Mouse (Mus musculus) CH12.LX (cell line): ENCODE results near the gene Golga3. TPM values are rescaled to one million over a fixed set of nuclear protein-coding genes. Genes with fewer than 3 reads are reported as not detected.
A peak's percentile ranks its signal among the peaks of the same experiment; 100 is the strongest.

Source experiments
- DNase-seq: peaks from one replicate; pipeline ENCODE4 v3.0.0-alpha.2; 2013; ENCODE audit errors: extremely low read depth
- H3K27ac ChIP-seq: 2 replicates; pipeline ENCODE4 v1.5.1; 2012; ENCODE audit warnings: low read depth, mild to moderate bottlenecking, control low read depth, moderate library complexity; ENCODE audit not compliant: insufficient read depth
- H3K27me3 ChIP-seq: replicated peaks from 2 replicates; pipeline ENCODE3; 2012; ENCODE audit warnings: inconsistent platforms
- H3K36me3 ChIP-seq, 2 experiments: replicated peaks in 1 of 2; 2 replicates each; pipeline versions ENCODE3 to v1.6.1; 2012; ENCODE audit warnings: inconsistent platforms in 1 of 2, low read length in 1 of 2, mild to moderate bottlenecking in 1 of 2, mixed read lengths in 1 of 2, moderate library complexity in 1 of 2; ENCODE audit not compliant: control insufficient read depth in 1 of 2, insufficient read depth in 1 of 2
- H3K4me1 ChIP-seq, 2 experiments: 2 replicates each; pipeline ENCODE4 v1.6.1; 2012; ENCODE audit warnings: inconsistent platforms in 1 of 2, moderate library complexity in 1 of 2; ENCODE audit not compliant: insufficient read depth in 2 of 2, control insufficient read depth in 1 of 2
- H3K4me2 ChIP-seq: 2 replicates; pipeline ENCODE4 v1.6.1; 2012; ENCODE audit warnings: low read depth, mild to moderate bottlenecking, control low read depth; ENCODE audit not compliant: poor library complexity, insufficient read depth, severe bottlenecking
- H3K4me3 ChIP-seq, 3 experiments: fragments of 150-350 bp in 1 of 3; sonication (generic) in 1 of 3; replicated peaks in 1 of 3; 2 replicates each; pipeline versions ENCODE3 to v1.5.1; 2011 to 2012; ENCODE audit warnings: low read depth in 2 of 3, low read length in 2 of 3, mild to moderate bottlenecking in 2 of 3, moderate library complexity in 2 of 3, control low read depth in 1 of 3, improper control_type of control experiment in 1 of 3, inconsistent platforms in 1 of 3, mixed read lengths in 1 of 3; ENCODE audit not compliant: poor library complexity in 1 of 3
- H3K79me2 ChIP-seq: replicated peaks from 2 replicates; pipeline ENCODE4 v1.6.1; 2012; ENCODE audit warnings: mild to moderate bottlenecking, moderate library complexity; ENCODE audit not compliant: control insufficient read depth, poor library complexity, insufficient read depth, severe bottlenecking; ENCODE audit errors: extremely low read depth
- H3K9ac ChIP-seq: 2 replicates; pipeline ENCODE4 v1.6.1; 2012; ENCODE audit warnings: low read depth, mild to moderate bottlenecking, control low read depth, moderate library complexity; ENCODE audit not compliant: insufficient read depth
- H3K9me3 ChIP-seq: replicated peaks from 2 replicates; pipeline ENCODE3; 2012; ENCODE audit warnings: low read length, inconsistent platforms, mixed read lengths
- CTCF ChIP-seq, 2 experiments: IDR thresholded peaks in 1 of 2; conservative IDR thresholded peaks in 1 of 2; 2 replicates each; pipeline ENCODE4 v1.5.1; 2011 to 2012; ENCODE audit warnings: low read depth in 2 of 2, low read length in 2 of 2, improper control_type of control experiment in 1 of 2, inconsistent platforms in 1 of 2, mild to moderate bottlenecking in 1 of 2, moderate library complexity in 1 of 2
- ELF1 ChIP-seq: IDR thresholded peaks from 2 replicates; pipeline ENCODE4 v1.6.1; 2014; ENCODE audit warnings: low read depth, mild to moderate bottlenecking, inconsistent platforms, low read length, improper control_type of control experiment
- EP300 ChIP-seq: IDR thresholded peaks from 2 replicates; pipeline ENCODE4 v1.6.1; 2011; ENCODE audit warnings: low read length, improper control_type of control experiment
- HCFC1 ChIP-seq: IDR thresholded peaks from 2 replicates; pipeline ENCODE4 v1.6.1; 2012; ENCODE audit warnings: low read depth, mild to moderate bottlenecking, inconsistent platforms, low read length, improper control_type of control experiment
- IRF4 ChIP-seq: IDR thresholded peaks from 2 replicates; pipeline ENCODE4 v1.6.1; 2014; ENCODE audit warnings: low read depth, mild to moderate bottlenecking, inconsistent platforms, low read length, improper control_type of control experiment
- JUN ChIP-seq: IDR thresholded peaks from 2 replicates; pipeline ENCODE4 v1.6.1; 2011; ENCODE audit warnings: low read depth, mild to moderate bottlenecking, low read length, improper control_type of control experiment, moderate library complexity; ENCODE audit not compliant: insufficient read depth
- KAT2A ChIP-seq: IDR thresholded peaks from 2 replicates; pipeline ENCODE4 v1.6.1; 2012; ENCODE audit warnings: low read length, improper control_type of control experiment, inconsistent platforms; ENCODE audit not compliant: insufficient replicate concordance
- MAZ ChIP-seq: IDR thresholded peaks from 2 replicates; pipeline ENCODE4 v1.6.1; 2012; ENCODE audit warnings: low read depth, mild to moderate bottlenecking, inconsistent platforms, low read length, improper control_type of control experiment, moderate library complexity
- MEF2A ChIP-seq: IDR thresholded peaks from 2 replicates; pipeline ENCODE4 v1.6.1; 2014; ENCODE audit warnings: low read depth, mild to moderate bottlenecking, inconsistent platforms, low read length, improper control_type of control experiment, borderline replicate concordance
- MXI1 ChIP-seq: IDR thresholded peaks from 2 replicates; pipeline ENCODE4 v1.6.1; 2011; ENCODE audit warnings: mild to moderate bottlenecking, low read depth, low read length, improper control_type of control experiment
- MYC ChIP-seq: IDR thresholded peaks from 2 replicates; pipeline ENCODE4 v1.6.1; 2011; ENCODE audit warnings: low read depth, mild to moderate bottlenecking, improper control_type of control experiment, low read length
- POLR2A ChIP-seq: IDR thresholded peaks from 2 replicates; pipeline ENCODE4 v1.6.1; 2011; ENCODE audit warnings: low read depth, mild to moderate bottlenecking, improper control_type of control experiment, low read length
- RAD21 ChIP-seq: IDR thresholded peaks from 2 replicates; pipeline ENCODE4 v1.6.1; 2011; ENCODE audit warnings: low read depth, mild to moderate bottlenecking, low read length, improper control_type of control experiment, moderate library complexity
- RCOR1 ChIP-seq: conservative IDR thresholded peaks from 2 replicates; pipeline ENCODE4 v1.6.1; 2012; ENCODE audit warnings: low read depth, mild to moderate bottlenecking, inconsistent platforms, low read length, improper control_type of control experiment
- SMC3 ChIP-seq: IDR thresholded peaks from 2 replicates; pipeline ENCODE4 v1.6.1; 2011; ENCODE audit warnings: low read depth, low read length, improper control_type of control experiment
- TBP ChIP-seq: conservative IDR thresholded peaks from 2 replicates; pipeline ENCODE4 v1.6.1; 2011; ENCODE audit warnings: low read depth, low read length, improper control_type of control experiment
- TCF12 ChIP-seq: IDR thresholded peaks from 2 replicates; pipeline ENCODE4 v1.6.1; 2014; ENCODE audit warnings: low read depth, mild to moderate bottlenecking, inconsistent platforms, low read length, improper control_type of control experiment
- UBTF ChIP-seq: IDR thresholded peaks from 2 replicates; pipeline ENCODE4 v1.6.1; 2012; ENCODE audit warnings: low read depth, mild to moderate bottlenecking, inconsistent platforms, low read length, improper control_type of control experiment, moderate library complexity
- USF1 ChIP-seq: IDR thresholded peaks from 2 replicates; pipeline ENCODE4 v1.6.1; 2014; ENCODE audit warnings: low read depth, mild to moderate bottlenecking, inconsistent platforms, low read length, improper control_type of control experiment
- USF2 ChIP-seq: conservative IDR thresholded peaks from 2 replicates; pipeline ENCODE4 v1.6.1; 2011; ENCODE audit warnings: low read depth, low read length, improper control_type of control experiment
- ZNF384 ChIP-seq: IDR thresholded peaks from 2 replicates; pipeline ENCODE4 v1.6.1; 2012; ENCODE audit warnings: low read depth, low read length, improper control_type of control experiment, inconsistent platforms
- dilution Hi-C: fragments of 300-500 bp; cut with MboI; formaldehyde crosslinking; loops from 2 replicates; pipeline ENCODE4 v1.14.3; 2020; ENCODE audit warnings: low sequenced_read_pairs; ENCODE audit not compliant: extremely low pct_unique_long_range_greater_than_20kb, extremely low pct_ligation_motif_present
- in situ Hi-C: fragments of 300-500 bp; cut with MboI; formaldehyde crosslinking; loops from 3 replicates; pipeline ENCODE4 v1.14.3; 2019; ENCODE audit warnings: low sequenced_read_pairs, low pct_ligation_motif_present, low pct_unique_long_range_greater_than_20kb, mixed read lengths
- polyA plus RNA-seq: library from polyadenylated mRNA; unstranded; fragments of >175 nt; gene quantifications from 2 replicates; pipeline ENCODE4 v1.2.1, GENCODE M21; 2012; ENCODE audit warnings: low read depth; ENCODE audit not compliant: insufficient read length
- total RNA-seq, 2 experiments: library from RNA; depleted of rRNA; stranded (reverse); fragments of 300-350 nt in 1 of 2; fragments of >200 nt in 1 of 2; gene quantifications; 2 replicates each; pipeline ENCODE4 v1.2.3; 2012 to 2014

Gene Golga3
- total and polyA plus RNA-seq, 3 experiments, result 10.0 to 18.2 (median 15.7) TPM

DNA sequence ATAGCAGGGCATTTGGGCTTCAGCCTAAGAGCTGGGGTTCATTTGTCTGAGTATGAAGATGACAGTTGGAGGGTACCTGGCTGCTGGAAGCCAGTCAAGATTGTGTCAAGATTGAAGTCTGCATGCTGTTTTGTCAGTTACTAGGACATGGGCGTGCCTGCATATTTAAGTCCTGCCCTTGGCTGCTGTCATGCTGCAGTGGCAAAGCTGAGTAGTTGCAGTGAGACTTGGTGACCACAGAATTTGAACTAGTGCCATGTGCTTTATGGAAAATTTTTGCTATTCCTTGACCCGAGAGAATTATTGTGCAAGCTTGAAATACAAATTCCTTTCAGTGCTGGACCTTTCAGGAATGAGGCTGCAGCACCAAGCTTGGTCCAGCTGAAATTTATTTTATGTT is 34.2 kb upstream of the Golga3 start:
- H3K4me1 ChIP-seq, result peaks cover 5 to 13% of the 10 kb centered on the region in 2 experiments
- DNase-seq, result no peak
- dilution Hi-C loops, result no loop called here
- no peaks in the 10 kb centered on the region for H3K9me3 ChIP-seq
- peaks cover 55 to 80% of the 10 kb centered on the region in 2 experiments for H3K36me3 ChIP-seq
- no peak overlapping the region for H3K4me3 ChIP-seq
- in situ Hi-C loops, result no loop called here
- no peak overlapping the region for H3K9ac ChIP-seq
- TF ChIP-seq MAZ (no peak), USF2 (no peak), IRF4 (no peak), TCF12 (no peak), TBP (no peak)
- no peak overlapping the region for H3K27ac ChIP-seq
- no peaks in the 10 kb centered on the region for H3K27me3 ChIP-seq
- no peaks in the 10 kb centered on the region; the same call in none of the 2 replicates for H3K79me2 ChIP-seq
- H3K4me2 ChIP-seq, result no peak overlapping the region

DNA sequence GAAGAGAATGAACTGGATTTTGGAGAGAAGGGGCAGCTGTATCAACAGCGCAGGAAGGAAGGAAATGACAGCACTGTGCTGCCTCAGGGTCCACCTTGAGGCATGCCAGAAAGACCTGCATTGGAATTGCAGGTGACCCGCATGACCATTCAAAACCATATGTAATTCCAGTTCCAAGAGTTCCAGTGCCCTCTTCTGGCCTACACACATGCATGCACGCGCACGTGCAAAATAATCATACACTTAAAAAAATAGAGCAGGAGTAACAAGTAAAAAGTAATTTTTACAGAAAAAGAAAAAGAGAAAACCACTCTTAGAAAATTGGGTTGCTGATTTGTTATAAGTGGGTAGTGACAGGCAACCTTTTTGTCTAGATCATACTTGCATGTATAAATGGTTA is 33.5 kb upstream of the Golga3 start:
- Histone ChIP-seq H3K4me3 (no peak overlapping the region), H3K36me3 (peaks cover 60 to 81% of the 10 kb centered on the region in 2 experiments), H3K9ac (no peak overlapping the region), H3K27me3 (no peaks in the 10 kb centered on the region), H3K79me2 (no peaks in the 10 kb centered on the region; the same call in none of the 2 replicates), H3K9me3 (no peaks in the 10 kb centered on the region), H3K27ac (no peak overlapping the region), H3K4me1 (peaks cover under 1 to 7% of the 10 kb centered on the region in 2 experiments; a peak in 3 of 4 replicates), H3K4me2 (no peak overlapping the region)
- peak; percentile 15 for DNase-seq
- dilution Hi-C loops, result no loop called here
- TF ChIP-seq RAD21 (peak; percentile 53), JUN (no peak), ZNF384 (no peak), SMC3 (peak; percentile 40), TBP (no peak), HCFC1 (no peak), USF1 (no peak), MXI1 (no peak), MYC (no peak), UBTF (no peak), KAT2A (no peak), ELF1 (no peak), CTCF (conservative IDR thresholded peaks at IDR 0.05 in 1 of 2, IDR thresholded peaks at IDR 0.05 in 1 of 2; ENCODE audit: low read depth in 2 of 2, low read length in 2 of 2) (peak in 1 of 2 experiments; percentile 54; a peak in 2 of 4 replicates), TCF12 (no peak), RCOR1 (no peak), POLR2A (no peak), EP300 (no peak), MEF2A (no peak)
- in situ Hi-C loops, result no loop called here
